Mouse (Mus musculus): ENCODE measurements around the gene Tgoln1.

DNA sequence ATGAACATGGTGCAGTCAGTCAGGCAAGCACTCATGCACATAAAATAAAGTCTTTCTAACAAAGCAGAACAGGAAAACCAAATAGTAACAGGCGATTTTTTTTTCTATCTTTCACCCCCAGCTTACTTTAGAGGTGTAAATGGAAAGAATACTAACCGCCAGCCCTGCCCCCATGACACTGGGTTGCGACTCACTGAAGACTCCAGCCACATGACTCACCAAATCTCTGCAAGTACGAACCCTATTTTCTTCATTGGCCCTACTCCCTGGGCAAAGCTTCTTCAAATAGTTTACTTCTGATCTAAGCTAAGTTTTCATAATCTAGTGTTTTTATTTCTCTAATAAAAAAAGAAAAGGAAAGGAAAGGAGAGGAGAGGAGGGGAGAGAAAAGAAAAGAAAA lies 27.8 kb upstream of the Tgoln1 start:
- TF ChIP-seq POLR2A (IDR thresholded peaks at IDR 0.05; ENCODE audit: borderline replicate concordance, low read depth, low read length) (no peak), CTCF (IDR thresholded peaks at IDR 0.05; ENCODE audit: low read depth, low read length) (no peak)
